Mouse (Mus musculus) liver, embryonic 14 days (tissue): ENCODE results near the gene 0610010K14Rik. TPM values are rescaled to one million over a fixed set of nuclear protein-coding genes. Genes with fewer than 3 reads are reported as not detected.

Experiments used
- polyA plus RNA-seq: library from polyadenylated mRNA; depleted of rRNA; stranded (reverse); fragments of >200 nt; gene quantifications from 2 replicates; pipeline ENCODE4 v1.2.3, GENCODE M21; 2012; rRNA removed

The 0610010K14Rik gene
- 58.8 and 61.0 TPM in 2 replicates for polyA plus RNA-seq

GRCm38 (mm10) chr11:70237457-70238167 is at the start of gene 0610010K14Rik:
Gene 0610010K14Rik (minus strand): TSS chr11:70237914.

GRCm38 (mm10) chr11:70254931-70255531 is 17.3 kb upstream of the 0610010K14Rik start, which contains the start of gene Alox12:
Gene Alox12 (minus strand): TSS chr11:70255353.

GRCm38 (mm10) chr11:70239541-70240279 is 2.0 kb upstream of the 0610010K14Rik start, which contains the start of the genes Gm21988 and Rnasek:
Gene Gm21988 (minus strand): TSS chr11:70239830.
Gene Rnasek (minus strand): TSS chr11:70239842.

GRCm38 (mm10) chr11:70229260-70230010 is 8.3 kb downstream of the 0610010K14Rik start, which contains the start of gene Bcl6b:
Gene Bcl6b (minus strand): TSS chr11:70229798.

GRCm38 (mm10) chr11:70220731-70221602 is 16.7 kb downstream of the 0610010K14Rik start, which contains the start of gene Slc16a13:
Gene Slc16a13 (minus strand): TSS chr11:70221064.

GRCm38 (mm10) chr11:70212423-70212822 is 25.3 kb downstream of the 0610010K14Rik start, which contains the start of gene Slc16a11:
Gene Slc16a11 (plus strand): TSS chr11:70212752.

Other genes starting within 250 kb of the 0610010K14Rik start
- 131 and 138 TPM in 2 replicates for gene Gabarap, start 246.8 kb downstream of the 0610010K14Rik start, polyA plus RNA-seq
- 16.3 and 17.2 TPM in 2 replicates for gene Phf23, start 242.1 kb downstream of the 0610010K14Rik start, polyA plus RNA-seq
- 3.2 and 4.6 TPM in 2 replicates for gene Dvl2, start 237.3 kb downstream of the 0610010K14Rik start, polyA plus RNA-seq
- 38.0 and 43.1 TPM in 2 replicates for gene Acadvl, start 222.5 kb downstream of the 0610010K14Rik start, polyA plus RNA-seq
- gene Dlg4, start 221.0 kb downstream of the 0610010K14Rik start, polyA plus RNA-seq = 2.0 TPM in 2 replicates
- gene Asgr1, start 183.8 kb downstream of the 0610010K14Rik start, polyA plus RNA-seq = 1.9 and 2.0 TPM in 2 replicates
- gene Asgr2, start 145.3 kb downstream of the 0610010K14Rik start, polyA plus RNA-seq = 9.6 and 12.5 TPM in 2 replicates
- 1.5 and 1.9 TPM in 2 replicates for gene Mgl2, start 107.6 kb downstream of the 0610010K14Rik start, polyA plus RNA-seq
- gene Clec10a, start 81.7 kb downstream of the 0610010K14Rik start, polyA plus RNA-seq = 0.20 and 0.33 TPM in 2 replicates
- gene Slc16a11, start 25.2 kb downstream of the 0610010K14Rik start, polyA plus RNA-seq = 0.60 and 0.68 TPM in 2 replicates
- gene Slc16a13, start 16.9 kb downstream of the 0610010K14Rik start, polyA plus RNA-seq = 2.8 and 3.8 TPM in 2 replicates
- gene Bcl6b, start 8.1 kb downstream of the 0610010K14Rik start, polyA plus RNA-seq = 1.5 TPM in 2 replicates
- gene Gm21988, start 1.9 kb upstream of the 0610010K14Rik start, polyA plus RNA-seq = 4.6 and 4.7 TPM in 2 replicates
- gene Rnasek, start 1.9 kb upstream of the 0610010K14Rik start, polyA plus RNA-seq = 26.1 and 36.4 TPM in 2 replicates
- 10.1 and 11.5 TPM in 2 replicates for gene Alox12, start 17.4 kb upstream of the 0610010K14Rik start, polyA plus RNA-seq
- gene Alox12e, start 84.7 kb upstream of the 0610010K14Rik start, polyA plus RNA-seq = 0.06 and 0.07 TPM in 2 replicates
- 0.78 and 0.97 TPM in 2 replicates for gene Alox15, start 114.1 kb upstream of the 0610010K14Rik start, polyA plus RNA-seq
- gene Pelp1, start 172.1 kb upstream of the 0610010K14Rik start, polyA plus RNA-seq = 9.3 and 10.8 TPM in 2 replicates
- gene Arrb2, start 194.7 kb upstream of the 0610010K14Rik start, polyA plus RNA-seq = 16.2 and 19.8 TPM in 2 replicates
- 13.8 and 13.9 TPM in 2 replicates for gene Med11, start 214.0 kb upstream of the 0610010K14Rik start, polyA plus RNA-seq
- gene Zmynd15, start 221.5 kb upstream of the 0610010K14Rik start, polyA plus RNA-seq = 0.29 and 0.30 TPM in 2 replicates
- 0.85 and 1.2 TPM in 2 replicates for gene Cxcl16, start 222.1 kb upstream of the 0610010K14Rik start, polyA plus RNA-seq